Mouse (Mus musculus) large intestine, adult 2 months (tissue): ENCODE data around the gene Plekho2. TPM values are rescaled to one million over a fixed set of nuclear protein-coding genes. Genes with fewer than 3 reads are reported as not detected.

Experiments used
- DNase-seq: peaks from one replicate; pipeline ENCODE4 v3.0.0-alpha.2; 2012; ENCODE audit warnings: low read depth, low spot score
- WGBS: fragments of 180-500 bp; shearing (Covaris S2); methylation state at CpG from one replicate; pipeline ENCODE4 v1.1.7; 2018; 5-methylcytosine and 5-hydroxymethylcytosine counted together
- polyA plus RNA-seq: library from polyadenylated mRNA; depleted of rRNA; stranded (reverse); fragments of >200 nt; gene quantifications from 2 replicates; pipeline ENCODE4 v1.2.3, GENCODE M21; 2012

The Plekho2 gene
- polyA plus RNA-seq, 1 experiment = 13.0 TPM

DNA sequence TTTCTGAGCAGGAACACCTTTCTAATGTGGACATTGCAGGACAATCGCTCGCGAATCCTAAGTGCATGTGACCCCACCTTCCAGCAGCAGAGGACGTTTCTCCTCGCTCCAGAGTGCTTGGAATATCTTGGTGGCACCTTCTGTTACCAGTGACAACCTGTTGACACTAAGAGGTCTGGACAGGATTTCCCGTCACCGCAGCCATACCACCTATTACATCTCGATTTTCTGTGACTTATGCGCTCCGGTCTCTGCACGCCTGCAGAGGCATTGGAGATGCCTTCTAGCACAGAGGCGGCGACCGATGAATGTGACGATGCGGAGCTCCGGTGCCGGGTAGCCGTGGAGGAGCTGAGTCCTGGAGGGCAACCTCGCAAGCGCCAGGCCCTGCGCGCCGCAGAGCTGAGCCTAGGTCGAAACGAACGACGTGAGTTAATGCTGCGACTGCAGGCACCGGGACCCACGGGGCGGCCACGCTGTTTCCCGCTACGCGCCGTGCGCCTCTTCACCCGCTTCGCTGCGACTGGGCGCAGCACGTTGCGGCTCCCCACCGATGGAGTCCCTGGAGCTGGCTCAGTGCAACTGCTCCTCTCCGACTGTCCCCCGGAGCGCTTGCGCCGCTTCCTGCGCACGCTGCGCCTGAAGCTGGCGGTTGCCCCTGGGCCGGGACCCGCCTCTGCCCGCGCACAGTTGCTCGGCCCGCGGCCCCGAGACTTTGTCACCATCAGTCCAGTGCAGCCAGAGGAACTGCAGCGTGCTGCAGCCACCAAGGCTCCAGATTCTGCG lies 7.9 kb upstream of the Plekho2 start:
- WGBS = under 1% methylated on average over 64 of the region's 64 CpGs
- no peak for DNase-seq

GRCm38 (mm10) chr9:65587270-65587572 lies 7.4 kb upstream of the Plekho2 start:
- DNase-seq = no peak
- 0% methylated on average over 6 of the region's 6 CpGs for WGBS

GRCm38 (mm10) chr9:65586406-65587269 lies 6.8 kb upstream of the Plekho2 start, which contains the start of gene Pif1:
Gene Pif1, plus strand, starts transcription at chr9:65587160.
- peak; percentile 58 for DNase-seq

GRCm38 (mm10) chr9:65583045-65583444 lies 3.2 kb upstream of the Plekho2 start:
- 11% methylated on average over 8 of the region's 8 CpGs for WGBS
- DNase-seq = peak; percentile 67

More at GRCm38 (mm10) chr9:65586406-65587269, 6.8 kb upstream of the Plekho2 start, which contains the start of gene Pif1:
- WGBS = 9% methylated on average over 28 of the region's 28 CpGs

- DNase-seq = peak; percentile 73
- 1% methylated on average over 19 of the region's 29 CpGs for WGBS
Observed at GRCm38 (mm10) chr9:65580401-65581256, 789 bp upstream of the Plekho2 start.

GRCm38 (mm10) chr9:65578801-65579249 lies 1.0 kb downstream of the Plekho2 start:
- no peak for DNase-seq
- 52% methylated on average over 9 of the region's 9 CpGs for WGBS

DNA sequence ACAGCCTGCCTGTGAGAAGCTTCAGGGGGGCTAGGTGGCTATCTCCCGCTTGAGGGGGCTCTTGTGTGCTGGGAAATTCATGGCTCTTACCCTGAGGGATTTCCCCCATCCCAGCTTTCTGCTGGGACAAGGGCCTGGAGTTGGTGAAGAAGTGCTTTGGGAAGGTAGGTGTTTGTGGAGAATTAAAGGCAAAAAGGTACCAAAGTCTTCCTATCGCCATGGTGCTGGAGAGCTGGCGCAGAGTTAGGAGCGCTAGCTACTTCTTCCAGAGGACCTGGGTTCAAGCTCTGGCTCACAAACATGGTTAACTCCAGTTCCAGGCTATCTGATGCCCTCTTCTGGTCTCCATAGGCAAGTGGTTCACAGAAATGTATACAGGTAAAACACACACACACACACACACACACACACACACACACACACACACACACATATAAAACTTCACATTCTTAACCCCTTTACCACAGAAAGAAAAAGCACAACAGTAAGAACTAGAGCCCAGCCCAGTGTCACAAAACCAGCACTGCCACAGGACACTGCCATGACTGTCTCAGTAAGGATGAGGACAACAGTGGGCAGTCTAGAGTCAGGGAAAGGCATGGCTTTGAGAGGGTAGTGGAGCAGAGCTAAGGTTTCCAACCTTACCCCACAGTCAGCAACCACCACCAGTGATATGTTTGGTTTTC lies 2.2 kb downstream of the Plekho2 start:
- DNase-seq = no peak
- 90% methylated on average over 4 of the region's 4 CpGs for WGBS

DNA sequence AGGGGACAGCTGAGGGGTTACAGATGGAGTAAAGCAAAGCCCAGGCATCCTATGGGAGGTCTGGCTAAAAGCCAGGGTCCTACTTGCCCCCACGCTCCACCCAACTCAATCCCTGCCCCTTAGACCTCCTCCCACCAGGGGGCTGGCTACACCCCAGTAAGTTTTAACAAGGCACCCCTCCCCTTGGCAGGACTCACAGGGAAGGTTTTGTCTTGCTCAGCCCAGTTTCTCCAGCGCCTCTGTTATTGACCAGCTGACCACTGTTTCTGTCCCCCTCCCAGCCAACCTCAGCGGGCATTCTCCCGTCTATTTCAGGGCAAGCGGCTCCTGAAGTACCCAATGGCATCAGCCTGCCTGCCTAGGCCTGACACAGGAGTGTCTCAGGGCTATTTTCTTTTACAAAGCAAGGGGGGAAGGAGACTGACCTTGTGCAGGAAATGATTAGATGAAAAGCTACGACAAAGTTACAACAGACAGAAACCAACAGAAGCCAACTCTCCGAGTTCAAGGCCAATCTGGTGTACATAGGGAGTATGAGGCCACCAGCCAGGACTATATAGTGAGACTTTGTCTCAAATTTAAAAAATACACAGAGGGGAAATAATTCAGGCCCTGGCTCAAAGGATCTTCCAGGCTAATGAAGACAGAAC lies 2.9 kb downstream of the Plekho2 start:
- WGBS = 54% methylated on average over 7 of the region's 7 CpGs
- DNase-seq = no peak

DNA sequence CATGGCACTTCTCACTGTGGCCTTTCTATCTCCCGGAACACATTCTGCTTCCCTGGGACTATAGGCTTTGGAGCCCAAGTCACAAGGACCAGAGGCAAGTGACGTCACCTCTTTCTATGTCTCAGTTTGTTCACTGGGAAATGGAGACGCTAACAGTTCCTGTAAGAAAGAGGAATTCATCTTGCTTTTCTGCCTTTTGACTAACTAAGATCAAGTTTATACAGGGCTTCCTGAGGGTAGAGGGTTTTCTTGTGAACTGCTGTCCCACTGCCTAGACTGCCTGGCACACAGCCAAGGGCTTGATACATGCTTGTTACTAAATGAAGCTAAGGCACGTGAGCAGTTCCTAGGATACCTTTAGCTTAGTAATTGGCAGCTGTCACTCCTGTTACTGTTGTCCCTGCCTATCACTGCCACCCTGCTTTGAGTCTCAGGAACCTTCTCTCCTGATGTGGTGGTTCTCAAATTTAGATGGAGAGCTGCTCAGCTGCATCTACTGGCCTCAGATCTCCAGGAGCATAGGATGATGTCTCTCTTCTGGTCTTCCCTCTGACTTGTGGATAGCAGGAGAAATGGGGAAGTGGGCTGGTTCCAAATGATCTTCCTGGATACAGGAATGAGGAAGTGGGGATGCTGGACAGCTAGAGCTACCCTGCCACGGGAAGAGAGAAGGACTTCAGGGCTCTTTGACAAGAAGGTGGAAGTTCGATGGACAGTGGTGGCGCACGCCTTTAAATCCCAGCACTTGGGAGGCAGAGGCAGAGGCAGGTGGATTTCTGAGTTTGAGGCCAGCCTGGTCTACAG lies 4.2 kb downstream of the Plekho2 start:
- WGBS = 58% methylated on average over 8 of the region's 8 CpGs
- DNase-seq = no peak

GRCm38 (mm10) chr9:65574513-65575392 lies 5.1 kb downstream of the Plekho2 start:
- WGBS = 78% methylated on average over 11 of the region's 11 CpGs
- no peak for DNase-seq

DNA sequence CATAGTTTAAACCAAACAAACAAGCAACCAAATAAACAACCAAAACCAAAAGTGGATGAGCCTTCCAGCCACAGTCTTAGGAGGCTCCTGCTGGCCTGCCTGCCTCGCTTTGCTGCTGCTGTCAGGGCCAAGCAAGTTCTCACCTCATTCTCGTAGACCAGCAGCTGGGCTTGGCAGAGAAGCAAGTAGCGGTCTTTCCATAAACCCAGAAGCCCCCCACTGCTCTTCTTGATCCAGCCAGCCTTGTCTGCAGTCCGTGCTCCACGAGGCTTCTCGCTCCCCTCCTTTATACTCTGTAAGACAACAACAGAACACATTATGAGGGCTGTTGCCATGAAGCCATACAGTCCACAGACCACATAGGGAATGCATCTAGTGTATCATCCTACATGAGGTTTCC lies 7.0 kb downstream of the Plekho2 start:
- DNase-seq = no peak
- 78% methylated on average over 6 of the region's 6 CpGs for WGBS

GRCm38 (mm10) chr9:65569491-65569971 lies 10.3 kb downstream of the Plekho2 start:
- WGBS = 59% methylated on average over 6 of the region's 6 CpGs
- DNase-seq = no peak

- no peak for DNase-seq
- 65% methylated on average over 6 of the region's 6 CpGs for WGBS
Observed at GRCm38 (mm10) chr9:65568787-65569186, 11.1 kb downstream of the Plekho2 start.

GRCm38 (mm10) chr9:65564698-65565097 lies 15.1 kb downstream of the Plekho2 start:
- no peak for DNase-seq
- WGBS = 44% methylated on average over 2 of the region's 2 CpGs

DNA sequence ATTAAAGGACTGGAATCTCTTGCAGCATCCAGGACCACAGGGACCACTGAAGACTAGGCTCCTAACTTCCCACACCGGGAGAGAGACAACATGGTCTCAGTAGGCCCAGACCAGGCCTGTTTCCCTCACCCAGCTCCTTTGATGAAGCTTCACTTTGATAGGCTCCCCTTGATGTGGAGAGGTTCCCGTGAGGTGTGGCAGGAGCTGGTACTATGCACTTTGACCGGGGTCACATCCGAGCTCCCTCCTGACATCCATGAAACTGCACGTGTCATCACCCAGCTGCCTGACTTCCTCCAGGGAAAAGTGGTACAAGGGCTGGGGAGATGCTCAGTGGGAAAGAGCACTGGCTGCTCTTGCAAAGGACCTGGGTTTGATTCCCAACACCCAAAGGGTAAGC lies 16.8 kb downstream of the Plekho2 start:
- 67% methylated on average over 5 of the region's 5 CpGs for WGBS
- DNase-seq = no peak

- DNase-seq = no peak
- WGBS = 54% methylated on average over 4 of the region's 4 CpGs
Observed at GRCm38 (mm10) chr9:65562081-65562506, 17.7 kb downstream of the Plekho2 start.

DNA sequence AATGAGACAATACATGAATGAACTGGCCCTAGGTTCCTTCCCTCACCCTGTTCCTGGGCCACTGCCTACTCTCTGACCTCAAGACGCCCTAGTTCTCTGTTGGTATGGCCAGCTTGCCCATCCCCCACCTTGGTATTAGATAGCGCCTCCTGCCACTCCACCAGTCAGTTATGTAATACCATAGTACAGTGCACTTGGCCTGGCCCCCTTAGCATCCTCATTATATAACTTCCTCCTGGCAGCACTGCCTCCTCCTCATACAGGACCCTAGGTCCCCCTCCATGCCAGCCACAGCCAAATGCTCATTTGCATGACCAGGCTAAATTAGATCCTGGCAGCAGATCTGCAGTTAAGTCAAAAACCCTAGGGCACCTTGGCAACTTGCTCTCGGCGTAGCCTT lies 18.8 kb downstream of the Plekho2 start:
- 83% methylated on average over 4 of the region's 4 CpGs for WGBS
- DNase-seq = no peak
